Mouse (Mus musculus): ENCODE data around the gene Dact2.

- no peak for TF ChIP-seq TAL1 (IDR thresholded peaks at IDR 0.05; ENCODE audit: low read length)
- no peak for TF ChIP-seq GATA1 (IDR thresholded peaks at IDR 0.05; ENCODE audit: low read length)
Observed at GRCm38 (mm10) chr17:14242634-14243033, 38.5 kb upstream of the Dact2 start.
